Mouse (Mus musculus) bone marrow macrophage, adult 2 months (primary cell): Measurements from ENCODE around the gene Fut11.

Experiments
- CTCF ChIP-seq: IDR thresholded peaks from 2 replicates; pipeline ENCODE4 v1.5.1; 2012; ENCODE audit warnings: low read depth, mild to moderate bottlenecking, low read length, moderate library complexity
- POLR2A ChIP-seq: IDR thresholded peaks from 2 replicates; pipeline ENCODE4 v1.6.1; 2012; ENCODE audit warnings: mild to moderate bottlenecking, low read depth, low read length, borderline replicate concordance

GRCm38 (mm10) chr14:20743614-20744013 is 48.8 kb downstream of the Fut11 start:
- TF ChIP-seq CTCF = no peak
- no peak for TF ChIP-seq POLR2A
